23 mouse cellular contexts compared by ENCODE assay signal in genomic region chr11:96772413-96772812, GRCm38 (mm10). TPM values are rescaled to one million over a fixed set of nuclear protein-coding genes. Genes with fewer than 3 reads are reported as not detected.
DNase-seq lines count a peak whose midpoint lies in the region; ATAC-seq and TF ChIP-seq lines count a peak whose summit lies in the region.
"Had no signal": no experiment of that assay in that cellular context is flagged by ENCODE, and none has a peak within 500 bp of the region (broad histone marks: within the 10 kb centered on the region; RNA-seq: fewer than 3 reads in every experiment).

No protein-coding gene starts in this region.

- ATAC-seq in neural tube, embryonic 15.5 days (ENCODE audit: low FRiP score), result no peak
- ATAC-seq in intestine, embryonic 16.5 days, result no peak
- ATAC-seq: activated CD4-positive, CD25-positive, alpha-beta regulatory T cell, adult 4 months; CD4-positive, CD25-positive, alpha-beta regulatory T cell, adult 4 months; forebrain, embryonic 13.5 days; forebrain, embryonic 15.5 days; forebrain, postnatal 0 days; Patski had no signal

- H3K36me3 ChIP-seq in neural tube, embryonic 15.5 days, result peaks cover 51% of the 10 kb centered on the region
- peaks cover 35% of the 10 kb centered on the region for H3K36me3 ChIP-seq in ES-Bruce4 (ENCODE audit: control insufficient read depth, insufficient read depth, low read length, poor library complexity, severe bottlenecking)
- H3K36me3 ChIP-seq in intestine, embryonic 16.5 days (ENCODE audit: control insufficient read depth, insufficient read depth, low read length), result peaks cover 17% of the 10 kb centered on the region; the same call in 1 of the 2 replicates

- no peaks in the 10 kb centered on the region for H3K27me3 ChIP-seq in neural tube, embryonic 15.5 days (replicated peaks)
- no peaks in the 10 kb centered on the region for H3K27me3 ChIP-seq in ES-Bruce4 (ENCODE audit: control insufficient read depth, insufficient read depth, low read length, poor library complexity, severe bottlenecking)
- H3K27me3 ChIP-seq in intestine, embryonic 16.5 days (replicated peaks; ENCODE audit: control insufficient read depth, insufficient read depth, low read length), result no peaks in the 10 kb centered on the region
- H3K27me3 ChIP-seq: embryonic facial prominence, embryonic 12.5 days; forebrain, embryonic 13.5 days; forebrain, embryonic 15.5 days; Patski had no signal

- H3K4me3 ChIP-seq in neural tube, embryonic 15.5 days (replicated peaks), result no peak overlapping the region
- H3K4me3 ChIP-seq in ES-Bruce4 (ENCODE audit: low read depth, low read length), result no peak overlapping the region
- H3K4me3 ChIP-seq in bone marrow, adult 2 months (replicated peaks; ENCODE audit: control insufficient read depth, low read depth, low read length), result peak overlapping the region; percentile 38
- H3K4me3 ChIP-seq in intestine, embryonic 16.5 days (ENCODE audit: low read length), result no peak overlapping the region
- H3K4me3 ChIP-seq: embryonic facial prominence, embryonic 10.5 days; embryonic facial prominence, embryonic 12.5 days; forebrain, embryonic 13.5 days; forebrain, embryonic 15.5 days had no signal

- no peak overlapping the region for H3K27ac ChIP-seq in neural tube, embryonic 15.5 days (replicated peaks)
- H3K27ac ChIP-seq in ES-Bruce4 (ENCODE audit: insufficient read depth, low read length), result peak overlapping the region; percentile 55; the same call in 1 of the 2 replicates
- peak overlapping the region; percentile 23; the same call in 1 of the 2 replicates for H3K27ac ChIP-seq in bone marrow, adult 2 months (ENCODE audit: control insufficient read depth, insufficient read depth, low read depth, low read length, poor library complexity)
- H3K27ac ChIP-seq in intestine, embryonic 16.5 days (ENCODE audit: low read length), result no peak overlapping the region
- H3K27ac ChIP-seq: embryonic facial prominence, embryonic 10.5 days; embryonic facial prominence, embryonic 12.5 days; forebrain, embryonic 13.5 days; forebrain, embryonic 15.5 days had no signal

- TF ChIP-seq POLR2A in ES-Bruce4 (IDR thresholded peaks at IDR 0.05; ENCODE audit: insufficient read depth, low read length), result no peak
- TF ChIP-seq POLR2A in bone marrow, adult 2 months (IDR thresholded peaks at IDR 0.05; ENCODE audit: borderline replicate concordance, control insufficient read depth, low read depth, low read length), result no peak

- no peaks in the 10 kb centered on the region for H3K9me3 ChIP-seq in neural tube, embryonic 15.5 days (replicated peaks)
- H3K9me3 ChIP-seq in ES-Bruce4 (replicated peaks; ENCODE audit: control insufficient read depth, insufficient read depth, low read length, poor library complexity, severe bottlenecking), result no peaks in the 10 kb centered on the region
- H3K9me3 ChIP-seq in intestine, embryonic 16.5 days (ENCODE audit: control insufficient read depth, low read length), result no peaks in the 10 kb centered on the region
- H3K9me3 ChIP-seq: embryonic facial prominence, embryonic 10.5 days; embryonic facial prominence, embryonic 12.5 days; forebrain, embryonic 13.5 days; forebrain, embryonic 15.5 days; G1E had no signal

- peaks cover 69% of the 10 kb centered on the region for H3K4me1 ChIP-seq in neural tube, embryonic 15.5 days
- H3K4me1 ChIP-seq in ES-Bruce4 (ENCODE audit: control insufficient read depth, insufficient read depth, low read length), result no peaks in the 10 kb centered on the region
- no peaks in the 10 kb centered on the region; the same call in 1 of the 2 replicates for H3K4me1 ChIP-seq in bone marrow, adult 2 months (ENCODE audit: control insufficient read depth, insufficient read depth, low read length)
- H3K4me1 ChIP-seq in intestine, embryonic 16.5 days (ENCODE audit: control insufficient read depth, insufficient read depth, low read length), result peaks cover 10% of the 10 kb centered on the region

- no peak overlapping the region for H3K4me2 ChIP-seq in neural tube, embryonic 15.5 days
- no peak overlapping the region for H3K4me2 ChIP-seq in intestine, embryonic 16.5 days (ENCODE audit: low read depth, low read length)
- H3K4me2 ChIP-seq: embryonic facial prominence, embryonic 12.5 days; forebrain, embryonic 13.5 days; forebrain, embryonic 15.5 days had no signal

- 91% methylated on average over 9 of the region's 9 CpGs for WGBS in neural tube, embryonic 15.5 days
- WGBS in bone marrow, adult 2 months, result 71% methylated on average over 9 of the region's 9 CpGs
- WGBS in intestine, embryonic 16.5 days, result 86% methylated on average over 9 of the region's 9 CpGs

- TF ChIP-seq CTCF in ES-Bruce4 (IDR thresholded peaks at IDR 0.05; ENCODE audit: low read depth, low read length), result no peak
- no peak for TF ChIP-seq CTCF in bone marrow, adult 2 months (IDR thresholded peaks at IDR 0.05; ENCODE audit: control insufficient read depth, insufficient read depth, low read length)

- DNase-seq in neural tube, embryonic 10.5 days (ENCODE audit: extremely low spot score, low spot score), result no peak
- DNase-seq in adrenal gland, postnatal 10 days, result no peak
- DNase-seq: adrenal gland, adult 8-10 months; adrenal gland, postnatal 25 days; B cell, adult 2 months; cerebellum, adult 11-12 months; cerebellum, adult 2 months; cerebellum, adult 9-10 months; cerebellum, postnatal 10 days; cerebellum, postnatal 25 days; forebrain, postnatal 0 days had no signal

- 0 out of 2 replicates have a peak overlapping the region, but pooled peaks have one; percentile 7 for H3K9ac ChIP-seq in neural tube, embryonic 15.5 days (replicated peaks)
- H3K9ac ChIP-seq in ES-Bruce4 (ENCODE audit: low read depth, poor library complexity, severe bottlenecking), result peak overlapping the region; percentile 56
- H3K9ac ChIP-seq in intestine, embryonic 16.5 days (ENCODE audit: low read depth, low read length), result no peak overlapping the region
- H3K9ac ChIP-seq: embryonic facial prominence, embryonic 12.5 days; forebrain, embryonic 13.5 days; forebrain, embryonic 15.5 days; forebrain, postnatal 0 days had no signal

- no peak for TF ChIP-seq EP300 in ES-Bruce4 (IDR thresholded peaks at IDR 0.05; ENCODE audit: insufficient read depth, low read depth, low read length)

RNA-seq across cellular contexts. Expression of gene Snx11, which starts 4.9 kb away (rescaled TPM):
- 70.4 and 81.7 TPM in 2 replicates for polyA plus RNA-seq in neural tube, embryonic 15.5 days (2015; fragmentation: Nextera tagmentation; extraction: Ambion mirVana)
- polyA plus RNA-seq in ES-Bruce4 (2011; ENCODE audit: insufficient read depth, insufficient read length, low read depth, missing spikeins), result 27.3 and 31.1 TPM in 2 replicates
- 27.5 and 37.0 TPM in 2 replicates for polyA plus RNA-seq in bone marrow, adult 2 months (2011; ENCODE audit: insufficient read depth, insufficient read length, low replicate concordance, missing spikeins)
- polyA plus RNA-seq in intestine, embryonic 16.5 days (2015; fragmentation: Nextera tagmentation; extraction: Ambion mirVana), result 11.8 and 13.1 TPM in 2 replicates
- total RNA-seq in adrenal gland, postnatal 10 days (2021), result 10 to 100 TPM; 19.2 to 22.9 TPM

RNA-seq across cellular contexts. Expression of gene Cbx1, which starts 16.5 kb away (rescaled TPM):
- 60.9 and 69.5 TPM in 2 replicates for polyA plus RNA-seq in neural tube, embryonic 15.5 days (2015; fragmentation: Nextera tagmentation; extraction: Ambion mirVana)
- polyA plus RNA-seq in ES-Bruce4 (2011; ENCODE audit: insufficient read depth, insufficient read length, low read depth, missing spikeins), result 201 and 202 TPM in 2 replicates
- 43.1 and 60.2 TPM in 2 replicates for polyA plus RNA-seq in bone marrow, adult 2 months (2011; ENCODE audit: insufficient read depth, insufficient read length, low replicate concordance, missing spikeins)
- 65.1 and 74.5 TPM in 2 replicates for polyA plus RNA-seq in intestine, embryonic 16.5 days (2015; fragmentation: Nextera tagmentation; extraction: Ambion mirVana)
- 10 to 100 TPM; 64.9 to 73.1 TPM for total RNA-seq in adrenal gland, postnatal 10 days (2021)

RNA-seq across cellular contexts. Expression of gene Nfe2l1, which starts 57.4 kb away (rescaled TPM):
- polyA plus RNA-seq in neural tube, embryonic 15.5 days (2015; fragmentation: Nextera tagmentation; extraction: Ambion mirVana), result 71.8 and 78.2 TPM in 2 replicates
- polyA plus RNA-seq in ES-Bruce4 (2011; ENCODE audit: insufficient read depth, insufficient read length, low read depth, missing spikeins), result 181 and 194 TPM in 2 replicates
- polyA plus RNA-seq in bone marrow, adult 2 months (2011; ENCODE audit: insufficient read depth, insufficient read length, low replicate concordance, missing spikeins), result 36.7 and 54.1 TPM in 2 replicates
- 51.7 and 52.5 TPM in 2 replicates for polyA plus RNA-seq in intestine, embryonic 16.5 days (2015; fragmentation: Nextera tagmentation; extraction: Ambion mirVana)
- 100 to 1,000 TPM; 300 to 307 TPM for total RNA-seq in adrenal gland, postnatal 10 days (2021)

Comparison
In these comparisons a context has a peak if more than half of its experiments do, and no peak if none do; other contexts are left out.
1. H3K27ac ChIP-seq: peak in ES-Bruce4 (single experiment) and bone marrow, adult 2 months (single experiment); none in neural tube, embryonic 15.5 days (single experiment) and intestine, embryonic 16.5 days (single experiment).